Mouse (Mus musculus) neutrophil, adult 83 days (primary cell): ENCODE results near the gene Ascl5. TPM values are rescaled to one million over a fixed set of nuclear protein-coding genes. Genes with fewer than 3 reads are reported as not detected.

Source experiments
- total RNA-seq, 2 experiments: library from RNA; stranded (reverse); gene quantifications; one replicate each; pipeline ENCODE4 v1.2.4; 2023

The Ascl5 gene
- not detected for total RNA-seq

DNA sequence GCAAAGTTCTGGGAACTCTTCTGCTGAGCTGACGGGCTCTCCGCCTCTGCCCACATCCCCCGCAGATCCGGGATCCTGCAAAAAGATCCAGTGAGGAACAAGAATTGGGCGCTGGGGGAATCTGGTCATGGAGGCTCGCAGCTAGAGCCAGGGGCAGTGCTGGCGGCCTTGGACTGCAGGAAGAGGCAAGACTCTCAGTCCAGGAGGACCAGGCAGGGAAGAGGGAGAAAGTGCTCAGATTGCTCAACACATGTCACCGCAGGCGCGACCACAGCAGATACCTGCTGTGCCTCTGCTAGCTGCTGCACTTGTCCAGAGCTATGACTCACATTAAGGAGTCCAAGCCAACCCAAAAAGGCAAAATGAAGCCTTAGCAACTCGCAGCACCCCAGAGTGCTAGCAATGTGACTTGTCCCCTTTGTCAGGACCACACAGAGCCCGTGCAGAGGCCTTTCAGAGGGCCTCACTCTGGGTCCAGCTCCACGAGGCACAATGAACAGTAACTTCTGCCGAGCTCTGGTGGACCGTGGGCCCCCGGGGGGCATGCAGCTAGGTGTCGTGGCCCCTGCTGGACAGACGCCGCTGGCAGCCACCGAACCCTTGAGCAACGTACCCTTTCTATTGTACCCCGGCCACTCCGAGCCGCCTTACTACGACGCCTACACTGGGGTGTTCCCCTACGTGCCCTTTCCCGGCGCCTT lies at the start of gene Ascl5:
Gene Ascl5, plus strand, starts transcription at position 493 of the 701 bp plus-strand sequence.

GRCm38 (mm10) chr1:136006292-136006748 lies 44.3 kb upstream of the Ascl5 start, which contains the start of gene Igfn1:
Igfn1 (minus strand) TSS chr1:136006342.

DNA sequence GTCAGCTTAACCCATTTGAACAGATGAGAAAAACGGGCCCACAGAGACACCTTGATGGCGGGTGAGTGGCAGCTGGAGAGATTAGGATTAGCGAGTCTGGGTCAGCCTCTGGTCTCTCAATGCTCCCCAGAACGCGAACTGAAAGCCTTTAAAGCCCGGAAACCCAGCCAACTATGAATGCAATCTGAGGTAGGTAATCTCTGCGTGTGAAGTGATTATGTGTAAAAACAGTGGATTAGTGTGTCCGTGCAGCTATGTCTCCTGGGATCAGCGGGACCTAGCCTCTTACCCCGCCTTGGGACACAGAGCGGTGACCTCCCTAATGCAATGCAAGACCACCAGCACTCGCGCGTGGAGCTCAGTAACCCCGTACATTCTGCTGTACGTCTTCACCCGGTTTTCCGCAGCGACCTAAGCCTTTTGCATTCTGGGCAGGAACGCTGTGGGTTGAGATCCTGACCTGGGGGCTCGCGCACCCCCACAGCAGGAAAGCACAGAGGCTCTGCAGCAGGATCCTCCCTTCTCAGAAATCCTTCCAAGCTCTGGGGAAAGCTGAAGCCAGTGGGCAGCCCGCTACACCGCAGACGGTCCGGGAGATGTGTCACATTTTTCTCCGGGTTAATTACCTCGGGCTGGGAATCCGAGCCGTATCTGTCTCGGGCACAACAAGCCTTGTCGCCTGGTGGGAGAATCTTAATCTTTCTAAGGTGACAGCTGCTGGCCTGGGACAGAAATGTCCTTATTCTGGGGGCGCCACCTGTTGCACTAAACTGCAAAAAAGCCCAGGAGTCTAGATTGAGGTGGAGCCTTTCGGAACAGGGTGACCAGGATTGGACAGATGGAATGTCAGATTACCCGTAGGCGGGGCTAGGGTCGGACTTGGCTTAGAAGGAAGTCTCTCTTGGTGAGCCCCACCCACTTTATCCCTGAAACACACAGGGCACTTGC lies 43.1 kb upstream of the Ascl5 start, which contains the start of gene Tmem9:
Gene Tmem9, plus strand, starts transcription at position 940 of the 948 bp plus-strand sequence.

DNA sequence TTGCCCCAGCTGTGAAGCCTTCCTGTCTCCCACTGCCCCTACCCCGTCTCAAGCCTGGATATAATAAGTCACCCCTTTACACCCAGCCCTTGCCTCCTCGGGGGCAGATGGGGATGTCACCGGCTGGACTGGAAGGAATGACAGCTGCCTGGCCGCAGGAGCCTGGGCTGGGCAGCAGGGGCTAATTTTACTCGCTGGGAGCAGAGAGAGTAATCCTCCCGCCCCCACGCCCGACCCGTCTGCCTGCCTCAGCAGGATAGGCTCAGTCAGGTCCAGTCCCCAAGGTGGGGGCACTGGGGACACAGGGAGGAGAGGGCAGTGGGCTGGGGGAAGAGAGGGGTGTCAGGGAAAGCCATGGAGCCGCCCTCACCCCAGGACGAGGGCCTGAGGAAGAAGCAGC lies 1.9 kb downstream of the Ascl5 start, which contains the start of gene Cacna1s:
Gene Cacna1s, plus strand, starts transcription at position 204 of the 400 bp plus-strand sequence.

Other genes with a start within 250 kb of the Ascl5 start
- gene Lad1, start 232.2 kb upstream of the Ascl5 start, total RNA-seq: not detected
- not detected for gene Tnnt2, start 214.4 kb upstream of the Ascl5 start, total RNA-seq
- gene Pkp1, start 131.6 kb upstream of the Ascl5 start, total RNA-seq: not detected
- gene Igfn1, start 44.5 kb upstream of the Ascl5 start, total RNA-seq: not detected
- 1 to 10 TPM; 4.2 to 8.3 TPM for gene Tmem9, start 42.7 kb upstream of the Ascl5 start, total RNA-seq
- not detected for gene Cacna1s, start 1.9 kb downstream of the Ascl5 start, total RNA-seq
- gene Kif21b, start 80.6 kb downstream of the Ascl5 start, total RNA-seq: 100 to 1,000 TPM; 159 to 169 TPM
- gene Mroh3, start 162.0 kb downstream of the Ascl5 start, total RNA-seq: not detected
- gene Inava, start 183.5 kb downstream of the Ascl5 start, total RNA-seq: not detected
- gene Gpr25, start 210.1 kb downstream of the Ascl5 start, total RNA-seq: not detected